Mouse (Mus musculus) lung, postnatal 0 days (tissue): ENCODE results near the gene Slc22a21. TPM values are rescaled to one million over a fixed set of nuclear protein-coding genes. Genes with fewer than 3 reads are reported as not detected.

Source experiments
- ATAC-seq: fragments of 200-750 bp; cut with Nextera tagmentation; 2 replicates; pipeline ENCODE4 v1.8.0; 2017; ENCODE audit warnings: moderate library complexity
- DNase-seq: peaks from one replicate; pipeline ENCODE4 v3.0.0-alpha.2; 2016; ENCODE audit warnings: low spot score
- H3K27ac ChIP-seq: fragments of 300-500 bp; sonication (generic); 2 replicates; pipeline ENCODE4 v1.5.1; 2014; ENCODE audit warnings: antibody characterized with exemption, mild to moderate bottlenecking, low read length, mixed read lengths
- H3K27me3 ChIP-seq: fragments of 300-500 bp; sonication (generic); replicated peaks from 2 replicates; pipeline ENCODE4 v1.6.1; 2014; ENCODE audit warnings: low read length, mixed read lengths; ENCODE audit not compliant: insufficient read depth
- H3K36me3 ChIP-seq: fragments of 300-500 bp; sonication (generic); 2 replicates; pipeline ENCODE4 v1.6.1; 2014; ENCODE audit warnings: low read length, mixed read lengths; ENCODE audit not compliant: insufficient read depth
- H3K4me1 ChIP-seq: fragments of 300-500 bp; sonication (generic); 2 replicates; pipeline ENCODE4 v1.6.1; 2014; ENCODE audit warnings: antibody characterized with exemption, low read depth, low read length, mixed read lengths; ENCODE audit not compliant: insufficient read depth
- H3K4me2 ChIP-seq: fragments of 300-500 bp; sonication (generic); replicated peaks from 2 replicates; pipeline ENCODE4 v1.6.1; 2014; ENCODE audit warnings: low read depth, mild to moderate bottlenecking, low read length, moderate library complexity, mixed read lengths
- H3K4me3 ChIP-seq: fragments of 300-500 bp; sonication (generic); 2 replicates; pipeline ENCODE4 v1.5.1; 2014; ENCODE audit warnings: low read depth, low read length
- H3K9ac ChIP-seq: fragments of 300-500 bp; sonication (generic); replicated peaks from 2 replicates; pipeline ENCODE4 v1.6.1; 2014; ENCODE audit warnings: low read depth, mild to moderate bottlenecking
- H3K9me3 ChIP-seq: fragments of 300-500 bp; sonication (generic); 2 replicates; pipeline ENCODE4 v1.6.1; 2016; ENCODE audit warnings: low read length, mixed read lengths
- CTCF ChIP-seq: IDR thresholded peaks from 2 replicates; pipeline ENCODE4 v1.5.1; 2016; ENCODE audit warnings: antibody characterized with exemption, mild to moderate bottlenecking
- EP300 ChIP-seq: IDR thresholded peaks from 2 replicates; pipeline ENCODE4 v1.6.1; 2016; ENCODE audit warnings: antibody characterized with exemption, mild to moderate bottlenecking, control low read depth
- WGBS: fragments of 180-500 bp; shearing (Covaris S2); extraction: QIAGEN DNeasy Blood & Tissue Kit; methylation state at CpG from one replicate; pipeline ENCODE4 v1.1.7; 2014; 5-methylcytosine and 5-hydroxymethylcytosine counted together
- polyA plus RNA-seq: library from polyadenylated mRNA; unstranded; fragments of >200 nt; fragmentation: Nextera tagmentation; extraction: Ambion mirVana; gene quantifications from 2 replicates; pipeline ENCODE4 v1.2.1, GENCODE M21; 2015

Gene Slc22a21
- polyA plus RNA-seq, 1 experiment from 2014 or later = 2.6 TPM

GRCm38 (mm10) chr11:53900991-53901390, 79.1 kb downstream of the Slc22a21 start:
- 34% methylated on average over 1 of the region's 1 CpGs for whole genome bisulfite sequencing
- ATAC-seq = no peak
- no peak overlapping the region for H3K4me3 ChIP-seq
- no peak overlapping the region for H3K9ac ChIP-seq
- H3K36me3 ChIP-seq = no peaks in the 10 kb centered on the region
- peaks cover 17% of the 10 kb centered on the region; the same call in 1 of the 2 replicates for H3K4me1 ChIP-seq
- no peaks in the 10 kb centered on the region for H3K9me3 ChIP-seq
- no peak for DNase-seq
- no peak overlapping the region for H3K4me2 ChIP-seq
- no peaks in the 10 kb centered on the region for H3K27me3 ChIP-seq
- H3K27ac ChIP-seq = no peak overlapping the region
- no peak for TF ChIP-seq EP300
- no peak for TF ChIP-seq CTCF

- DNase-seq (no peak), ATAC-seq (no peak)
- Histone ChIP-seq H3K4me3 (no peak overlapping the region), H3K4me2 (no peak overlapping the region), H3K9ac (no peak overlapping the region), H3K27me3 (no peaks in the 10 kb centered on the region), H3K4me1 (peaks cover 17% of the 10 kb centered on the region; the same call in 1 of the 2 replicates), H3K9me3 (no peaks in the 10 kb centered on the region), H3K36me3 (no peaks in the 10 kb centered on the region), H3K27ac (no peak overlapping the region)
- TF ChIP-seq EP300 (no peak), CTCF (no peak)
- WGBS = 95% methylated on average over 6 of the region's 6 CpGs
Observed at GRCm38 (mm10) chr11:53899981-53900380, 80.2 kb downstream of the Slc22a21 start.

Other genes with a start within 250 kb of the Slc22a21 start
- 52.5 and 64.9 TPM in 2 replicates for gene Irf1, start 210.3 kb downstream of the Slc22a21 start, polyA plus RNA-seq
- gene Gm17334, start 207.1 kb downstream of the Slc22a21 start, polyA plus RNA-seq = 0.46 and 0.61 TPM in 2 replicates
- 3.4 and 5.4 TPM in 2 replicates for gene Gm12216, start 121.1 kb downstream of the Slc22a21 start, polyA plus RNA-seq
- 7.3 and 9.5 TPM in 2 replicates for gene Slc22a5, start 88.7 kb downstream of the Slc22a21 start, polyA plus RNA-seq
- 0.70 and 1.1 TPM in 2 replicates for gene Slc22a4, start 47.8 kb upstream of the Slc22a21 start, polyA plus RNA-seq
- 7.3 and 8.6 TPM in 2 replicates for gene Pdlim4, start 88.7 kb upstream of the Slc22a21 start, polyA plus RNA-seq
- gene P4ha2, start 119.8 kb upstream of the Slc22a21 start, polyA plus RNA-seq = 21.4 and 26.5 TPM in 2 replicates